Mouse (Mus musculus) forebrain, embryonic 10.5 days (tissue): Measurements from ENCODE around the gene Tgfb1i1. TPM values are rescaled to one million over a fixed set of nuclear protein-coding genes. Genes with fewer than 3 reads are reported as not detected.

Experiments used
- DNase-seq: peaks from one replicate; pipeline ENCODE4 v3.0.0-alpha.2; 2017; ENCODE audit warnings: low spot score; ENCODE audit errors: extremely low spot score
- H3K27ac ChIP-seq: fragments of 300-500 bp; sonication (generic); 2 replicates; pipeline ENCODE4 v1.5.1; 2016; ENCODE audit warnings: mild to moderate bottlenecking
- H3K27me3 ChIP-seq: fragments of 300-500 bp; sonication (generic); 2 replicates; pipeline ENCODE4 v1.6.1; 2016; ENCODE audit warnings: mild to moderate bottlenecking; ENCODE audit not compliant: poor library complexity, severe bottlenecking
- H3K36me3 ChIP-seq: fragments of 300-500 bp; sonication (generic); replicated peaks from 2 replicates; pipeline ENCODE4 v1.6.1; 2016; ENCODE audit warnings: mild to moderate bottlenecking, moderate library complexity
- H3K4me1 ChIP-seq: fragments of 300-500 bp; sonication (generic); 2 replicates; pipeline ENCODE4 v1.6.1; 2016
- H3K4me3 ChIP-seq: fragments of 300-500 bp; sonication (generic); 2 replicates; pipeline ENCODE4 v1.5.1; 2016; ENCODE audit warnings: mild to moderate bottlenecking, moderate library complexity
- H3K9me3 ChIP-seq: fragments of 300-500 bp; sonication (generic); 2 replicates; pipeline ENCODE4 v1.6.1; 2016; ENCODE audit warnings: mild to moderate bottlenecking, moderate library complexity
- WGBS: fragments of 180-500 bp; shearing (Covaris S2); methylation state at CpG from one replicate; pipeline ENCODE4 v1.1.7; 2016; 5-methylcytosine and 5-hydroxymethylcytosine counted together
- polyA plus RNA-seq: library from polyadenylated mRNA; unstranded; fragments of >200 nt; fragmentation: Nextera tagmentation; extraction: Ambion mirVana; gene quantifications from 2 replicates; pipeline ENCODE4 v1.2.1, GENCODE M21; 2016

The Tgfb1i1 gene
- polyA plus RNA-seq: 22.5 and 23.3 TPM in 2 replicates

DNA sequence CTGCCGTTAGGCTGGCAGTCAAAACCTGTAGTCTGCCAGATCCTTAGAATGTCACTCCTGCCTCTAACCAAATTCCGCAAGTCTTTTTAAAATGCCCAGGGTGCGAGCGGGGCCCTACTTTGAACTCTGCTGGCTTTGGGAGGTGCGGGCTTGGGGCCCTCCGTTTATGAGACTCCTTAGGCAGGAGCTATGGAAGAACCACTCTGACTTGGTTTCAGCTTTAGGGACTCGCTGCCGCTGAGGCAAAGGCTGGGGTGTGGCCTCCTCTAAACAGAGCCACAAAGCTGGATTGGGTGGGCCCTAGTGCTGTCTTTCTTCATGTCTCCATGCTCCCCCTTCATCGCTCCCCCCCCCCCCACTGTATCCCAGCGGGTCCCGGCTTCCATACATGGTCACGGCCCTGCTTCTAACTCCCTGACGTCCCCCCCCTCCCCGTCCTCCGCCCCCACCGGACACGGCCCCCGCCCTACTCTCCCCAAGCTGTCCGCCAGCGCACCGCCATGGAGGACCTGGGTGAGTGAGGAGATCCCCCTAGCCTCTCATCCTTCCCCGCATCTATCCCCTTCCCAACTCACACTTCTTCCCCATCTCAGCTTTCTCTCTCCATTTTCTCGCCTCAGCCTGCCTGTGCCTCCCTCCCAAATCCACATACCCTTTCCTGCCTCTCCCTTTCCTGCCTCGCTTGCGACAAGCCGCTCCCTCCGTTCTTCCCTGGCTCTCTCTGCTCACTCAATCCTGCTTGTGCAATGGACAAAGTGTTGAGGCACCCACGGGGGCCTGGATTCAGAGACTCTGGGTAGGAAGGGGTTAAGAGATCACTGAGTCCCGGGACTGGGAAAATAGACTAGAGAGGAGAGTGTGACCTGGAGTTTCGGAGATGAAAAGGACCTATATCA, at the start of gene Tgfb1i1:
TSS of gene Tgfb1i1 (plus strand) at position 317 of the 896 bp plus-strand sequence.
- DNase-seq: peak; percentile 50
- Histone ChIP-seq H3K4me3 (peak within 1 kb of the TSS; percentile 56), H3K4me1 (peaks cover 40% of the 10 kb centered on the region), H3K27me3 (peaks cover 54% of the 10 kb centered on the region), H3K27ac (peak within 1 kb of the TSS; percentile 83), H3K36me3 (peaks cover 36% of the 10 kb centered on the region), H3K9me3 (no peaks in the 10 kb centered on the region)
- WGBS: 4% methylated on average over 30 of the region's 30 CpGs

DNA sequence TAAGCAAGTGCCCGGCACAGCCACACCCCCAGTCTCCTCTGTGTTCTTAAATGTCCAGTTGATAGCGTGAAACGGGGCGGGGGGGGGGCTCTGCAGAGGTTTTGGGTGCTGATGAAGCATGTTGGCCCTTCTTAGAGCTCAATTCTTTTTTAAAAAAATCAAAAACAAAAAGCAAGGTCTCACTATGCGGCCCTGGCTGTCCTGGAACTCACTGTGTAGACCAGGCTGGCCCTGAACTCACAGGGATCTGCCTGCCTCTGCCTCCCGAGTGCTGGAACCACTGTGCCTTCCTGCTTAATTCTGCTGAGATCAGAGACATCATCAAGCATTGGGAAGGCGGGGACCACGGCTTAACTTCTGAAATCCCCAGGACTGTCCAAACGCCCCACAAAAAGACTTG, 45.0 kb upstream of the Tgfb1i1 start:
- Histone ChIP-seq H3K27me3 (no peaks in the 10 kb centered on the region), H3K27ac (no peak overlapping the region), H3K9me3 (no peaks in the 10 kb centered on the region), H3K36me3 (no peaks in the 10 kb centered on the region), H3K4me3 (no peak overlapping the region), H3K4me1 (no peaks in the 10 kb centered on the region)
- DNase-seq: no peak
- 89% methylated on average over 9 of the region's 9 CpGs for WGBS

GRCm38 (mm10) chr7:128203071-128203470, 43.5 kb upstream of the Tgfb1i1 start:
- Histone ChIP-seq H3K4me3 (no peak overlapping the region), H3K9me3 (no peaks in the 10 kb centered on the region), H3K4me1 (no peaks in the 10 kb centered on the region), H3K27ac (no peak overlapping the region), H3K27me3 (no peaks in the 10 kb centered on the region), H3K36me3 (no peaks in the 10 kb centered on the region)
- DNase-seq: no peak
- WGBS: 88% methylated on average over 9 of the region's 9 CpGs

DNA sequence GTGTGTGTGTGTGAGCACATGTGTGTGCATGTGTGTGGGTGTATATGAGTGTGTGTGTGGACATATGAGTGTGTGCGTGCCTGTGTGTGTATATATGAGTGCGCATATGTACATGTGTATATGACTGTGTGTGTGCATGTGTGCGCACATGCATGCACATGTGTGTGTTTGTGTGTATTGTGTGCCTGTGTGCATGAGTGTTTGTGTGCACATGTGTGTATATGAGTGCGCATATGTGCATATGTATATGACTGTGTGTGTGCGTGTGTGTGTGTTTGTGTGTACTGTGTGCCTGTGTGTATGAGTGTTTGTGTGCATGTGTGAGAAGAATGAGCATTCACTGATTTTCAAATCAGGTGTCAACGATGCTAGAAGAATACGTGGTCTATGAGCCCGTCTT, 42.4 kb upstream of the Tgfb1i1 start:
- Histone ChIP-seq H3K9me3 (no peaks in the 10 kb centered on the region), H3K4me3 (no peak overlapping the region), H3K27me3 (no peaks in the 10 kb centered on the region), H3K4me1 (no peaks in the 10 kb centered on the region), H3K27ac (no peak overlapping the region), H3K36me3 (no peaks in the 10 kb centered on the region)
- WGBS: 92% methylated on average over 8 of the region's 8 CpGs
- no peak for DNase-seq

GRCm38 (mm10) chr7:128205695-128206094, 40.9 kb upstream of the Tgfb1i1 start:
- Histone ChIP-seq H3K4me1 (no peaks in the 10 kb centered on the region), H3K36me3 (no peaks in the 10 kb centered on the region), H3K9me3 (no peaks in the 10 kb centered on the region), H3K27me3 (no peaks in the 10 kb centered on the region), H3K4me3 (no peak overlapping the region), H3K27ac (no peak overlapping the region)
- WGBS: 86% methylated on average over 18 of the region's 18 CpGs
- DNase-seq: no peak

DNA sequence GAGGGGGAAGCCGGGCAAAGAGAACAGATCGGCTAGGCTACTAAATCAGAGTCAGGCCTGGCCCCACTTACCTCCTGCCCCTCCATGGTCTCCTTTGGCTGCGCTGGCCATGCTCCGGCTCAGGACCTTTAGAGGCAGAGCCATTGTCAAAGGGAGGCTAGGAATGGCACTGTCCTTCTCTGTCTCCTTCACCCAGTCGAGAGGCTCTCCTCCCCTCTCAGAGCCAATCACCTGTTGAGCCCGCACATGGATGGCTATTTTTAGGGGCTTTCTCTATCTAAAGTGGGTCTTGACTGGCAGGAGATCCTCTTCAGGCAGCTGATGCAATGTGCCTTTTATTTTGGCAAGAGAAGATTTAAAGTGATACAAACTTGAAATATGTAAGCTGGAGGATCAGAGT, 40.5 kb upstream of the Tgfb1i1 start, which contains the start of gene Cox6a2:
TSS of gene Cox6a2 (minus strand) at position 236 of the 400 bp plus-strand sequence.
- Histone ChIP-seq H3K4me3 (no peak within 1 kb of the TSS), H3K4me1 (no peaks in the 10 kb centered on the region), H3K36me3 (no peaks in the 10 kb centered on the region), H3K27ac (no peak within 1 kb of the TSS), H3K9me3 (no peaks in the 10 kb centered on the region), H3K27me3 (no peaks in the 10 kb centered on the region)
- no peak for DNase-seq
- WGBS: 80% methylated on average over 6 of the region's 6 CpGs

- H3K36me3 ChIP-seq: no peaks in the 10 kb centered on the region
- WGBS: 11% methylated on average over 4 of the region's 4 CpGs
Observed at GRCm38 (mm10) chr7:128208187-128208586, 38.4 kb upstream of the Tgfb1i1 start.

DNA sequence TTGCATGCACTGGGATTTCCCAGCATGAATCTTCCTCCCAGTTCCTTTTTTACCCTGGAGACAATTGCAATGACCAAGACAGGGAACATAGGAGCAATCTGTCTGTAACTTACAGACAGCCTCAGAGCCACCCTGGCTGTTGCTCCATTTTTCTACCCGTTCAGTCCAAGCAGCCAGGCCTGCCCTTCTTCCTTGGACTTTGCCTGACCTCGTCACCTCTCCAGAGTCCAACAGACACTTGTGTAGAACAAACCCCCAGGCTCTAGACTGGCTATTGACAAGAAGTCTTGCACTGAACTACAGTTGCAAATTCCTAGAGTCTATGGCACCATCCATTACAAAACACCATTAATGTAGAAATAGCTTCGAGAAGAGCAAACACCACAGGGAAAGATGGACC, 36.8 kb upstream of the Tgfb1i1 start:
- H3K9me3 ChIP-seq: no peaks in the 10 kb centered on the region
- no peaks in the 10 kb centered on the region for H3K36me3 ChIP-seq
- no peaks in the 10 kb centered on the region for H3K27me3 ChIP-seq
- H3K4me1 ChIP-seq: no peaks in the 10 kb centered on the region
- H3K4me3 ChIP-seq: no peak overlapping the region
- no peak overlapping the region for H3K27ac ChIP-seq
- WGBS: 75% methylated on average over 3 of the region's 3 CpGs
- DNase-seq: no peak

More at GRCm38 (mm10) chr7:128208187-128208586, 38.4 kb upstream of the Tgfb1i1 start:
- DNase-seq: peak; percentile 35
- Histone ChIP-seq H3K4me1 (no peaks in the 10 kb centered on the region), H3K27me3 (no peaks in the 10 kb centered on the region), H3K27ac (no peak overlapping the region), H3K9me3 (no peaks in the 10 kb centered on the region), H3K4me3 (no peak overlapping the region)

DNA sequence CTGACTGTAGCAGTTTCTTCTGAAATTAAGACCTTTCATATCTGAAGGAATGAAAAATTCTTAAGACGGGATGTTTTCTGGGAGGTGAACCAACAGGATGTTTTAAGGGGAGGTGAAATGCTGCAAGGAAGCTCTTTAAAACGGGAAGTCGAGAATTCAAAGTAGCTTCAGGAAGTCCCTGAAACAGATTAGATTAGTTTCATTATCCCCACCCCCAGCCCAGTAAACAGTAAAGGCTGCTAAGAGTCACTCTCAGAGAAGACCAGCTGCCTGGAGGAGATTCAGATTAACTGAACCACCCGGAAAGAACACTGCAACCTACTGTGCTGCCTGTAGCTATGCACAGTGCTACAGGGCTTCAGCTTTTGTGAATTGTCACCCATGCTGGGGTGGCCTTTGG, 26.7 kb upstream of the Tgfb1i1 start:
- H3K4me1 ChIP-seq: no peaks in the 10 kb centered on the region
- H3K4me3 ChIP-seq: no peak overlapping the region
- 84% methylated on average over 4 of the region's 4 CpGs for WGBS
- no peaks in the 10 kb centered on the region for H3K9me3 ChIP-seq
- no peaks in the 10 kb centered on the region for H3K36me3 ChIP-seq
- H3K27me3 ChIP-seq: no peaks in the 10 kb centered on the region
- DNase-seq: no peak
- H3K27ac ChIP-seq: no peak overlapping the region

DNA sequence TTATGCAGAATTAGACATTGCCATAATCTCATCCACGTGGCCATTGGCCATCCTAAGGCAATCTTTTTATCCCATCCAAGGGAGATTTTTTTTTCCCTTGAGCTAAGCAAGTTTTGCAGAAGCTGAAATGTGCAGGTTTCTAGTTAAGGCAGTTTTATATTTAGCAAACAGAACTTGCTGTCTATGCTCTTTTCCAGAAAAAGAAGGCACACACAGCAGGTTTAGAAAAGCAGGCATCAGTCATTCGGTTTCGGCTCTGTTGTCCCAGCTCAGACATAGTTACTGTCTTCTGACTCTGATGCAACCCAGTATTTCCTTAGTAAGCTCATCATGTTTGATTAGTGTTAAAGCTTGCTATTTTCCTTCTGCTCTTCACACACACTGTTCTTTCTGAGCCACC, 25.7 kb upstream of the Tgfb1i1 start:
- Histone ChIP-seq H3K27ac (no peak overlapping the region), H3K36me3 (no peaks in the 10 kb centered on the region), H3K4me1 (no peaks in the 10 kb centered on the region), H3K27me3 (no peaks in the 10 kb centered on the region), H3K4me3 (no peak overlapping the region), H3K9me3 (no peaks in the 10 kb centered on the region)
- no peak for DNase-seq
- 85% methylated on average over 3 of the region's 3 CpGs for WGBS

- H3K4me1 ChIP-seq: peaks cover 5% of the 10 kb centered on the region
- no peak overlapping the region for H3K27ac ChIP-seq
- H3K9me3 ChIP-seq: no peaks in the 10 kb centered on the region
- H3K27me3 ChIP-seq: no peaks in the 10 kb centered on the region
- DNase-seq: no peak
- H3K36me3 ChIP-seq: peaks cover 15% of the 10 kb centered on the region
- WGBS: 47% methylated on average over 8 of the region's 8 CpGs
- no peak overlapping the region for H3K4me3 ChIP-seq
Observed at GRCm38 (mm10) chr7:128231741-128232140, 14.9 kb upstream of the Tgfb1i1 start.

- Histone ChIP-seq H3K36me3 (peaks cover 18% of the 10 kb centered on the region), H3K9me3 (no peaks in the 10 kb centered on the region), H3K4me3 (no peak overlapping the region), H3K27ac (no peak overlapping the region), H3K4me1 (peaks cover 26% of the 10 kb centered on the region), H3K27me3 (no peaks in the 10 kb centered on the region)
- no peak for DNase-seq
- WGBS: 90% methylated on average over 2 of the region's 2 CpGs
Observed at GRCm38 (mm10) chr7:128234796-128235195, 11.8 kb upstream of the Tgfb1i1 start.

DNA sequence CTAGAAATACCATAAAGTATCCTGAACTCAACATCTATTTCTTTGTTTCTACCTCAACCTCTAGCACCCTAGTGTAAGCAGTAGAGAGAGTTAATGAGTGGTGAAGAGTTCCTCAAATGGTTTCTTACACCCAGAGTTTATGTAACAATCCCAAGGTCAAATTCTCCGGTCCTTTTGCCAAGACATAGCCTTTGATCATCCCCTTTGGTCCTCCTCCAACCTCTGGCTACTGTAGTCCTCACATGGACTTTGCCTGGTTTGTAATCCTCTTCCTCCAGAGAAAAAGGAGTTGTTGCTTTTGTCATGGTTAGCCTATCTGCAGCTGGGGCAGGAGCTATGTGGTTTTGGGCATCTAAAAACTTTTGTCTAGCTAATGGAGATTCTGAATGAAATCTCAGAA, 11.1 kb upstream of the Tgfb1i1 start:
- peaks cover 24% of the 10 kb centered on the region for H3K36me3 ChIP-seq
- no peaks in the 10 kb centered on the region for H3K9me3 ChIP-seq
- H3K27ac ChIP-seq: no peak overlapping the region
- no peaks in the 10 kb centered on the region for H3K27me3 ChIP-seq
- 100% methylated on average over 1 of the region's 1 CpGs for WGBS
- no peak for DNase-seq
- peaks cover 31% of the 10 kb centered on the region for H3K4me1 ChIP-seq
- H3K4me3 ChIP-seq: no peak overlapping the region
